Mouse (Mus musculus) mature B cell (primary cell): ENCODE results near the gene Rpl37a.

ENCODE experiments used
- in situ Hi-C: fragments of 300-500 bp; cut with MboI; formaldehyde crosslinking; loops from 2 replicates; pipeline ENCODE4 v1.14.3; 2019

The Rpl37a gene

GRCm38 (mm10) chr1:72710753-72711653 lies at the start of gene Rpl37a:
Rpl37a (plus strand) TSS chr1:72711290.
- in situ Hi-C loops: loop anchor here (10.0 kb wide), 1 partner anchor 126 kb away; the partner anchor contains the start of gene Smarcal1

- in situ Hi-C loops: no loop called here
Measured at GRCm38 (mm10) chr1:72673070-72673469, 38.0 kb upstream of the Rpl37a start.

GRCm38 (mm10) chr1:72696256-72696655 lies 14.8 kb upstream of the Rpl37a start:
- in situ Hi-C loops: no loop called here

- in situ Hi-C loops: no loop called here
Measured at GRCm38 (mm10) chr1:72698651-72699050, 12.4 kb upstream of the Rpl37a start.

GRCm38 (mm10) chr1:72700479-72700878 lies 10.6 kb upstream of the Rpl37a start, which contains the start of gene Ankar:
Ankar (minus strand) TSS chr1:72700579.
- in situ Hi-C loops: no loop called here

GRCm38 (mm10) chr1:72707525-72707924 lies 3.6 kb upstream of the Rpl37a start:
- in situ Hi-C loops: no loop called here

- in situ Hi-C loops: loop anchor here (10.0 kb wide), 1 partner anchor 127 kb away; the partner anchor contains the start of gene Smarcal1
Measured at GRCm38 (mm10) chr1:72711684-72712083, 594 bp downstream of the Rpl37a start.

GRCm38 (mm10) chr1:72714547-72714946 lies 3.5 kb downstream of the Rpl37a start:
- in situ Hi-C loops: loop anchor here (10.0 kb wide), 1 partner anchor 130 kb away; the partner anchor contains the start of gene Smarcal1

GRCm38 (mm10) chr1:72715065-72715464 lies 4.0 kb downstream of the Rpl37a start:
- in situ Hi-C loops: loop anchor here (10.0 kb wide), 1 partner anchor 130 kb away; the partner anchor contains the start of gene Smarcal1

GRCm38 (mm10) chr1:72715593-72716361 lies 4.7 kb downstream of the Rpl37a start:
- in situ Hi-C loops: loop anchor here (10.0 kb wide), 1 partner anchor 131 kb away; the partner anchor contains the start of gene Smarcal1

GRCm38 (mm10) chr1:72716421-72716820 lies 5.3 kb downstream of the Rpl37a start:
- in situ Hi-C loops: loop anchor here (10.0 kb wide), 1 partner anchor 132 kb away; the partner anchor contains the start of gene Smarcal1

- in situ Hi-C loops: loop anchor here (10.0 kb wide), 1 partner anchor 132 kb away; the partner anchor contains the start of gene Smarcal1
Measured at GRCm38 (mm10) chr1:72716926-72717325, 5.8 kb downstream of the Rpl37a start.

- in situ Hi-C loops: loop anchor here (10.0 kb wide), 1 partner anchor 133 kb away; the partner anchor contains the start of gene Smarcal1
Measured at GRCm38 (mm10) chr1:72717540-72717939, 6.5 kb downstream of the Rpl37a start.

GRCm38 (mm10) chr1:72718846-72719245 lies 7.8 kb downstream of the Rpl37a start:
- in situ Hi-C loops: loop anchor here (10.0 kb wide), 1 partner anchor 134 kb away; the partner anchor contains the start of gene Smarcal1

- in situ Hi-C loops: no loop called here
Measured at GRCm38 (mm10) chr1:72720115-72720725, 9.1 kb downstream of the Rpl37a start.

GRCm38 (mm10) chr1:72722646-72723045 lies 11.6 kb downstream of the Rpl37a start:
- in situ Hi-C loops: no loop called here

GRCm38 (mm10) chr1:72724354-72724753 lies 13.3 kb downstream of the Rpl37a start:
- in situ Hi-C loops: no loop called here

GRCm38 (mm10) chr1:72725941-72726340 lies 14.9 kb downstream of the Rpl37a start:
- in situ Hi-C loops: no loop called here

- in situ Hi-C loops: no loop called here
Measured at GRCm38 (mm10) chr1:72728781-72729180, 17.7 kb downstream of the Rpl37a start.

- in situ Hi-C loops: no loop called here
Measured at GRCm38 (mm10) chr1:72730126-72730525, 19.0 kb downstream of the Rpl37a start.

GRCm38 (mm10) chr1:72733191-72733691 lies 22.2 kb downstream of the Rpl37a start:
- in situ Hi-C loops: no loop called here
